Mouse (Mus musculus): ENCODE measurements around the gene Tmem50b.

DNA sequence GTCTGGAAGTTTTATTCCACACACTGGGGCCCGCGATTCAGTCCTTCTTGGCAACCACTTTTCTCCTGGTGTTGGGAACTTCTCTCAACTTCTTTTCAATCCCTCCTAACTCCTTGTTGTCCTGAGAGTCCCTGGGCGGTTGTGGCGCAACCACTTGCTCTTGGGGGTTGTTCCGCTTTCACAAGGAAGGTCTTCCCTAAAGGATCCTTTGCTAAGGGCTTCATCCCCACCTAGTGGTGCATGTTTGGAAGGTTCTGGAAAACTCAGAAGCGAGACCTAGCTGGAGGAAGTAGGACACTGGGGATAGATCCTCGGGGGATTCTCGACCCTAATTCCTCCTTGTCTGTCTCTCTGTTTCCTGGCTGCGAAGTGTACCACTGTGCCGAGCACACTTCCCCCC, 70.5 kb downstream of the Tmem50b start:
- TF ChIP-seq POLR2A (IDR thresholded peaks at IDR 0.05; ENCODE audit: borderline replicate concordance, extremely low read depth, low read depth, low read length) (no peak), CTCF (IDR thresholded peaks at IDR 0.05; ENCODE audit: insufficient read depth, low read length) (no peak)
